Mouse (Mus musculus) thymus, adult 2 months (tissue): ENCODE data around the gene Pik3cb. TPM values are rescaled to one million over a fixed set of nuclear protein-coding genes. Genes with fewer than 3 reads are reported as not detected.

Source experiments
- DNase-seq: peaks from one replicate; pipeline ENCODE4 v3.0.0; 2021
- H3K27ac ChIP-seq: fragments of 200-500 bp; 2 replicates; pipeline ENCODE4 v1.5.1; 2012; ENCODE audit warnings: low read length, control low read depth; ENCODE audit not compliant: control insufficient read depth, insufficient read depth
- H3K27me3 ChIP-seq: fragments of 200-500 bp; 2 replicates; pipeline ENCODE4 v1.6.1; 2012; ENCODE audit warnings: mild to moderate bottlenecking, low read length, moderate library complexity, mixed read lengths; ENCODE audit not compliant: control insufficient read depth, insufficient read depth
- H3K36me3 ChIP-seq: fragments of 200-500 bp; 2 replicates; pipeline ENCODE4 v1.6.1; 2012; ENCODE audit warnings: mild to moderate bottlenecking, low read length, moderate library complexity; ENCODE audit not compliant: control insufficient read depth, insufficient read depth
- H3K4me1 ChIP-seq: fragments of 200-500 bp; replicated peaks from 2 replicates; pipeline ENCODE4 v1.6.1; 2012; ENCODE audit warnings: low read length; ENCODE audit not compliant: control insufficient read depth, insufficient read depth
- H3K4me3 ChIP-seq: fragments of 200-500 bp; 2 replicates; pipeline ENCODE4 v1.5.1; 2012; ENCODE audit warnings: mild to moderate bottlenecking, low read length, control low read depth, moderate library complexity; ENCODE audit not compliant: control insufficient read depth, insufficient read depth
- CTCF ChIP-seq: fragments of 200-500 bp; IDR thresholded peaks from 2 replicates; pipeline ENCODE4 v1.5.1; 2012; ENCODE audit warnings: mild to moderate bottlenecking, control low read depth, low read length, moderate library complexity, borderline replicate concordance; ENCODE audit not compliant: control insufficient read depth, poor library complexity, insufficient read depth; ENCODE audit errors: extremely low read depth
- POLR2A ChIP-seq: fragments of 200-500 bp; IDR thresholded peaks from 2 replicates; pipeline ENCODE4 v1.6.1; 2012; ENCODE audit warnings: mild to moderate bottlenecking, low read length, control low read depth, moderate library complexity; ENCODE audit not compliant: control insufficient read depth, poor library complexity, insufficient read depth; ENCODE audit errors: extremely low read depth
- WGBS: fragments of 180-500 bp; shearing (Covaris S2); methylation state at CpG from one replicate; pipeline ENCODE4 v1.1.7; 2018; 5-methylcytosine and 5-hydroxymethylcytosine counted together
- polyA plus RNA-seq: library from polyadenylated mRNA; depleted of rRNA; stranded (reverse); fragments of >200 nt; gene quantifications from 2 replicates; pipeline ENCODE4 v1.2.3, GENCODE M21; 2012

Pik3cb gene
- polyA plus RNA-seq, 1 experiment: 2.9 TPM

DNA sequence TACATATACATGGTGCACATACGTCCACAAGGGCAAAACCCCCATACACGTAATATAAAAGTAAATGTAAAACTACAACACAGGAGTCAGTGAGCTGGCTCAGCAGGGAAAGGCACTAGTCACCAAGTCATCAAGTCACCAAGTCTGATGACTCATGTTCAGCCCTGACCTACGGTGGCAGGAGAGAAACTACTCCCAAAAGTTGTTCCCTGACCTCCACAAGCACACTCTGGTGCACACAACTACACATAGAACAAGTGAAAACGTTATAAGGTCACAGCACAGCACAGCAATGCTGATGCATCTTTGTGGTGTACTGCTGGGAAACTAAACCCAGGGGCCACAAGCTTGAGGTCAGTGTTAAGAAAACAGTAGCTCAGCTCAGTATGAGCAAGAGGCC lies 49.9 kb downstream of the Pik3cb start:
- H3K27ac ChIP-seq: no peak overlapping the region; the same call in 1 of the 2 replicates
- H3K4me1 ChIP-seq: peaks cover 5% of the 10 kb centered on the region
- TF ChIP-seq CTCF (no peak), POLR2A (no peak)
- 48% methylated on average over 4 of the region's 4 CpGs for WGBS
- DNase-seq: no peak
- H3K27me3 ChIP-seq: no peaks in the 10 kb centered on the region
- H3K4me3 ChIP-seq: no peak overlapping the region
- H3K36me3 ChIP-seq: no peaks in the 10 kb centered on the region

DNA sequence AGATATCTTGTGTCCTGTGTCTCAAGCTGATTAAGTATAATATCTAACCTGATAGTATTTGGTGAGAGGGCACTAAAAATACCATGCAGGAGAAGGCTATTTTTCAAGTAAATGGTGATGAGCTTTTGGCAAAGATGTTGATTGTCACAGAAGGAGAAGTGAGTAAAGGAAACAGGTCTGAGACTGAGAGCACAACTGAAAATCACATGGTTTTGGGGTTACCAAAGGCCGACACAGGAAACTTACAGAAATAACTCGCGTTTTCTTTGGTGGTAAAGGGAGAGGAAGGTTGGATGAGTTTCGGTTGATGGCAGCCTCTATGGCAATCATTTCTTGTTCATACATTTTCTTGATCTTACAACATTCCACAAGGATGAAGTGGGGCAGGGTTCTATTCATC lies 50.5 kb downstream of the Pik3cb start:
- Histone ChIP-seq H3K27ac (no peak overlapping the region), H3K4me1 (peaks cover 5% of the 10 kb centered on the region), H3K36me3 (no peaks in the 10 kb centered on the region), H3K27me3 (no peaks in the 10 kb centered on the region), H3K4me3 (no peak overlapping the region)
- DNase-seq: no peak
- TF ChIP-seq POLR2A: no peak
- no peak for TF ChIP-seq CTCF
- WGBS: 10% methylated on average over 4 of the region's 4 CpGs

DNA sequence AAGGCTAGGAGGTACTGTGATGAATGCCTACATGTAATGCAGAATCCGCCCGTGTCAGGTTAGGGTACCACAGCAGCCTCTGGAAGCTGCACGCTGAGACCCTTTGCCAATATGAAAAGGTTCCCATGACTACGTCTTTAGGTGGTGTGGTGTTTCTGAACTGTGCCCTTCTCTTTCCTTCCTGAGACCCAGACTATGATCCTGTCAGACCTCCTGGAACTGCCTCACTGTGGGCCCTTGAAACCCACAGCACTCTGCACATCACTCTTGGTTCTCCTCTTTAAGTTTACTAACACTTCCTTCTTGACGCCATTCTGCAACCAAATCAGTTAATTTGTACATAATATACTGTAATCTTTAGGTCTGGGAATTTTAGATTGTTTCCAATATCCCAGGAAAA lies 58.7 kb downstream of the Pik3cb start:
- Histone ChIP-seq H3K27ac (no peak overlapping the region), H3K27me3 (no peaks in the 10 kb centered on the region), H3K36me3 (no peaks in the 10 kb centered on the region), H3K4me1 (no peaks in the 10 kb centered on the region), H3K4me3 (no peak overlapping the region)
- 81% methylated on average over 5 of the region's 5 CpGs for WGBS
- TF ChIP-seq POLR2A: no peak
- TF ChIP-seq CTCF: no peak
- no peak for DNase-seq

DNA sequence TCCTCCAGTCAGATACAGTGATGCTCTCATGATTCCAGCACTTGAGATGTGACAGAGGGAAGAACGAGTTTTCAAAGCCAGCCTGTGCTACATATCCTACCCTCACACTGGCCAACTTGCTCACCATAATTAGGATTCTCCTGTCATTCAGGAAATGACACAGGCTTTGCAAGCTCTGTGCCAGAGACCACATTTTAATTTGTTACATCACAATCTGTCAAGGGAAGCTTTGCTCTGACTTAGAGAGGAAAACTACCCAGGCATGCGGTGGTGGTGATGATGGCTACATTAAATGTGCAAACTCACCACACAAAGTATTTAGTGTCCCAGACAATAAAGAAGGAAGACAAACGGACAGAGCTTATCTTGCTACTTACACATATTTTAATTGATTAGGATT lies 59.1 kb downstream of the Pik3cb start:
- no peak overlapping the region for H3K4me3 ChIP-seq
- no peaks in the 10 kb centered on the region for H3K27me3 ChIP-seq
- H3K4me1 ChIP-seq: no peaks in the 10 kb centered on the region
- WGBS: 28% methylated on average over 3 of the region's 3 CpGs
- DNase-seq: no peak
- H3K36me3 ChIP-seq: no peaks in the 10 kb centered on the region
- TF ChIP-seq CTCF: no peak
- TF ChIP-seq POLR2A: no peak
- no peak overlapping the region for H3K27ac ChIP-seq

DNA sequence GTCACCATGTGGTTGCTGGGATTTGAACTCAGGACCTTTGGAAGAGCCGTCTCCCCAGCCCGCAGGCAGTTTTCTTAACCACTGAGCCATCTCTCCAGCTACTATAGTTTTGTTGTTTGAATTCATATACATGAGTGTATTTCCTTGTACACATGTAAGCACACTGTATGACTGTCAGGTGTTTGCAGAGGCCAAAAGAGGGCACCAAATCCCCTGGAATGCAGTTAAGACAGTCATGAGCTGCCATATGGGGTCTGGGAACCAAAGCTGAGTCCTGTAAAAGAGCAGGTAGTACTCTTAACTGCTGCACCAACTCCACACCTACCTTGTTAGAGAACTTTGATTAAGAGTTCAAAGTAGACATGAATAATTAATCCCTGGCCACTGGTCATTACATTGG lies 59.8 kb downstream of the Pik3cb start:
- Histone ChIP-seq H3K27me3 (no peaks in the 10 kb centered on the region), H3K27ac (no peak overlapping the region), H3K36me3 (no peaks in the 10 kb centered on the region), H3K4me1 (no peaks in the 10 kb centered on the region), H3K4me3 (no peak overlapping the region)
- no peak for TF ChIP-seq CTCF
- TF ChIP-seq POLR2A: no peak
- DNase-seq: no peak
- WGBS: 97% methylated on average over 2 of the region's 2 CpGs

DNA sequence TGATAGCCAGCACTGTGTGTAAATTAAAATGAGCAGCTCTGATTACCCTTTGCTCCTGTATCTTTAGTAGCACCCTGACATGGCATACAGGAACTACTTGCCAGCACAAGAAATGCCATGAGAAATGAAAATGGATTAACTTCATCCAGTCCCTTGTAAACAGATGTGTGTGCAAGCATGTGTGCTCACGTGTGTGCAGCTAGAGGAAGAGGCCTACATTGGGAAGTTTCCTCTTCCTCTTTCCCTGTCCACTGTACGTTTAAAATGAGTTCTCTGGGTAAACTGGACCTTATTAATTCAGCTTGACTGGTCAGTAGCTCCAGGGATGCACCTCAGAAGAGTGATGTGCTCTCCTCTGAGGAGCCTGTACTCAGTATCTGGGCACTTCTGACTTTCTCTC lies 66.0 kb downstream of the Pik3cb start:
- Histone ChIP-seq H3K4me1 (no peaks in the 10 kb centered on the region), H3K4me3 (no peak overlapping the region), H3K27me3 (no peaks in the 10 kb centered on the region), H3K36me3 (no peaks in the 10 kb centered on the region), H3K27ac (no peak overlapping the region)
- DNase-seq: no peak
- TF ChIP-seq POLR2A (no peak), CTCF (no peak)
- WGBS: 41% methylated on average over 2 of the region's 2 CpGs

DNA sequence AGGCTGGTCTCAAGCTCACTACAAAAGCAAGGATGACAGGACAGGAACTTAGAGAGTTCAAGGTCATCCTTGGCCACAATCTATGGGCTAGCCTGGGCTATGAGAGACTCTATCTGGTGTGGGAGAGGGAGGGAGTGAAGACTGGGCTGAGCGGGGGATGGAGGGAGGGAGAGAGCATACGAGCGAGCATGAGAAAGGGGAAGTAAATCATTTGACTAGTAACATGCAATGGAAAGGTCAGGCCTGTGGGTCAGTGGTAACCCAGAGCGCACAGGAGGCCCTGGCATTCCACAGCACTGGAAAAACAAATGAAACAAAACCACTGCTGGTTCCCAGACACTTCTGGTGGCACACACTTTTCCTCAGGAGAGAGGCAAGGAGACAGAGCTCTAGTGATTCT lies 67.9 kb downstream of the Pik3cb start:
- TF ChIP-seq POLR2A (no peak), CTCF (no peak)
- Histone ChIP-seq H3K36me3 (no peaks in the 10 kb centered on the region), H3K27me3 (no peaks in the 10 kb centered on the region), H3K4me1 (no peaks in the 10 kb centered on the region), H3K4me3 (no peak overlapping the region), H3K27ac (no peak overlapping the region)
- 72% methylated on average over 4 of the region's 4 CpGs for WGBS
- DNase-seq: no peak
